Mouse (Mus musculus) liver, postnatal 0 days (tissue): Measurements from ENCODE around the gene Luzp1.

ENCODE experiments used
- CTCF ChIP-seq: sonication (generic); IDR thresholded peaks from 2 replicates; pipeline ENCODE4 v1.5.1; 2016; ENCODE audit warnings: antibody characterized with exemption, low read depth
- EP300 ChIP-seq: IDR thresholded peaks from 2 replicates; pipeline ENCODE4 v1.6.1; 2016; ENCODE audit warnings: antibody characterized with exemption, low read depth, mild to moderate bottlenecking

- no peak for TF ChIP-seq CTCF
- TF ChIP-seq EP300 = no peak
These were observed 88.1 kb downstream of the Luzp1 start for GRCm38 (mm10) chr4:136557638-136558037.
